Mouse (Mus musculus) neural tube, embryonic 11.5 days (tissue): ENCODE results near the gene Tshz3. TPM values are rescaled to one million over a fixed set of nuclear protein-coding genes. Genes with fewer than 3 reads are reported as not detected.

Source experiments
- ATAC-seq: fragments of 200-750 bp; cut with Nextera tagmentation; 2 replicates; pipeline ENCODE4 v1.8.0; 2017; ENCODE audit warnings: moderate number of reproducible peaks, mild to moderate bottlenecking, moderate TSS enrichment, moderate library complexity; ENCODE audit not compliant: insufficient read depth, low FRiP score, low TSS enrichment
- DNase-seq: peaks from one replicate; pipeline ENCODE4 v3.0.0-alpha.2; 2015; ENCODE audit warnings: low spot score
- H3K27ac ChIP-seq: fragments of 300-500 bp; sonication (generic); 2 replicates; pipeline ENCODE4 v1.5.1; 2014; ENCODE audit warnings: low read depth, mild to moderate bottlenecking, low read length
- H3K27me3 ChIP-seq: fragments of 300-500 bp; sonication (generic); 2 replicates; pipeline ENCODE4 v1.6.1; 2014; ENCODE audit warnings: mild to moderate bottlenecking, low read length, mixed read lengths; ENCODE audit not compliant: control insufficient read depth, insufficient read depth
- H3K36me3 ChIP-seq: fragments of 300-500 bp; sonication (generic); 2 replicates; pipeline ENCODE4 v1.6.1; 2014; ENCODE audit warnings: mild to moderate bottlenecking, low read length, moderate library complexity, mixed read lengths; ENCODE audit not compliant: control insufficient read depth, insufficient read depth
- H3K4me1 ChIP-seq: fragments of 300-500 bp; sonication (generic); 2 replicates; pipeline ENCODE4 v1.6.1; 2014; ENCODE audit warnings: low read length, mixed read lengths; ENCODE audit not compliant: control insufficient read depth, insufficient read depth
- H3K4me2 ChIP-seq: fragments of 300-500 bp; sonication (generic); 2 replicates; pipeline ENCODE4 v1.6.1; 2014; ENCODE audit warnings: low read depth, mild to moderate bottlenecking, moderate library complexity
- H3K4me3 ChIP-seq: fragments of 300-500 bp; sonication (generic); 2 replicates; pipeline ENCODE4 v1.5.1; 2014; ENCODE audit warnings: low read depth, low read length
- H3K9ac ChIP-seq: fragments of 300-500 bp; sonication (generic); 2 replicates; pipeline ENCODE4 v1.6.1; 2014; ENCODE audit warnings: mild to moderate bottlenecking, low read length
- H3K9me3 ChIP-seq: fragments of 300-500 bp; sonication (generic); 2 replicates; pipeline ENCODE4 v1.6.1; 2016; ENCODE audit warnings: low read length; ENCODE audit not compliant: control insufficient read depth
- WGBS: fragments of 180-500 bp; shearing (Covaris S2); extraction: QIAGEN DNeasy Blood & Tissue Kit; methylation state at CpG from one replicate; pipeline ENCODE4 v1.1.7; 2014; 5-methylcytosine and 5-hydroxymethylcytosine counted together
- polyA plus RNA-seq: library from polyadenylated mRNA; unstranded; fragments of >200 nt; fragmentation: Nextera tagmentation; extraction: Ambion mirVana; gene quantifications from 2 replicates; pipeline ENCODE4 v1.2.1, GENCODE M21; 2014

The Tshz3 gene
- polyA plus RNA-seq, 1 experiment from 2014 or later: 15.2 TPM

GRCm38 (mm10) chr7:36706636-36707035 is 8.7 kb downstream of the Tshz3 start:
- Histone ChIP-seq H3K36me3 (no peaks in the 10 kb centered on the region), H3K4me3 (no peak overlapping the region), H3K9ac (peak overlapping the region; percentile 10; the same call in 1 of the 2 replicates), H3K27me3 (no peaks in the 10 kb centered on the region), H3K4me1 (peaks cover 56% of the 10 kb centered on the region), H3K27ac (peak overlapping the region; percentile 67), H3K9me3 (no peaks in the 10 kb centered on the region), H3K4me2 (peak overlapping the region; percentile 14)
- DNase-seq: peak; percentile 42
- WGBS: 17% methylated on average over 9 of the region's 10 CpGs
- ATAC-seq: no peak

- Histone ChIP-seq H3K9ac (no peak overlapping the region), H3K4me1 (peaks cover 56% of the 10 kb centered on the region), H3K27ac (peak overlapping the region; percentile 84), H3K9me3 (no peaks in the 10 kb centered on the region), H3K4me3 (no peak overlapping the region), H3K27me3 (no peaks in the 10 kb centered on the region), H3K4me2 (peak overlapping the region; percentile 40), H3K36me3 (no peaks in the 10 kb centered on the region)
- ATAC-seq: peak; percentile 41; the same call in 1 of the 2 replicates
- 9% methylated on average over 10 of the region's 10 CpGs for WGBS
- peak; percentile 63 for DNase-seq
Measured at GRCm38 (mm10) chr7:36707266-36707665, 9.3 kb downstream of the Tshz3 start.

GRCm38 (mm10) chr7:36707681-36708350 is 9.9 kb downstream of the Tshz3 start:
- H3K36me3 ChIP-seq: no peaks in the 10 kb centered on the region
- peak; percentile 80 for DNase-seq
- H3K27ac ChIP-seq: peak overlapping the region; percentile 84
- H3K9me3 ChIP-seq: no peaks in the 10 kb centered on the region
- H3K9ac ChIP-seq: peak overlapping the region; percentile 44
- peak; percentile 69 for ATAC-seq
- 8% methylated on average over 17 of the region's 17 CpGs for WGBS
- no peaks in the 10 kb centered on the region for H3K27me3 ChIP-seq
- H3K4me3 ChIP-seq: peak overlapping the region; percentile 19
- H3K4me2 ChIP-seq: peak overlapping the region; percentile 40
- H3K4me1 ChIP-seq: peaks cover 54% of the 10 kb centered on the region

GRCm38 (mm10) chr7:36708823-36709222 is 10.9 kb downstream of the Tshz3 start:
- Histone ChIP-seq H3K36me3 (no peaks in the 10 kb centered on the region), H3K4me3 (no peak overlapping the region), H3K27me3 (no peaks in the 10 kb centered on the region), H3K4me1 (peaks cover 53% of the 10 kb centered on the region), H3K4me2 (peak overlapping the region; percentile 40), H3K27ac (peak overlapping the region; percentile 84), H3K9me3 (no peaks in the 10 kb centered on the region), H3K9ac (peak overlapping the region; percentile 18; the same call in 1 of the 2 replicates)
- 42% methylated on average over 3 of the region's 3 CpGs for WGBS
- DNase-seq (no peak), ATAC-seq (no peak)

GRCm38 (mm10) chr7:36709239-36709638 is 11.3 kb downstream of the Tshz3 start:
- ATAC-seq (peak; percentile 36; the same call in 1 of the 2 replicates), DNase-seq (peak; percentile 77)
- H3K27ac ChIP-seq: peak overlapping the region; percentile 84
- H3K36me3 ChIP-seq: no peaks in the 10 kb centered on the region
- H3K27me3 ChIP-seq: no peaks in the 10 kb centered on the region
- H3K4me2 ChIP-seq: peak overlapping the region; percentile 7
- 0% methylated on average over 2 of the region's 2 CpGs for WGBS
- H3K9ac ChIP-seq: peak overlapping the region; percentile 18
- H3K4me1 ChIP-seq: peaks cover 49% of the 10 kb centered on the region
- H3K9me3 ChIP-seq: no peaks in the 10 kb centered on the region
- H3K4me3 ChIP-seq: no peak overlapping the region

- H3K27ac ChIP-seq: peak overlapping the region; percentile 84
- 19% methylated on average over 12 of the region's 12 CpGs for WGBS
- ATAC-seq (0 out of 2 replicates have a peak, but pooled peaks have one; percentile 14), DNase-seq (peak; percentile 50)
- H3K4me2 ChIP-seq: no peak overlapping the region; the same call in 1 of the 2 replicates
- H3K27me3 ChIP-seq: no peaks in the 10 kb centered on the region
- H3K36me3 ChIP-seq: no peaks in the 10 kb centered on the region
- no peaks in the 10 kb centered on the region for H3K9me3 ChIP-seq
- H3K9ac ChIP-seq: no peak overlapping the region
- H3K4me1 ChIP-seq: peaks cover 49% of the 10 kb centered on the region
- H3K4me3 ChIP-seq: no peak overlapping the region
Measured at GRCm38 (mm10) chr7:36709974-36710373, 12.1 kb downstream of the Tshz3 start.

GRCm38 (mm10) chr7:36710387-36710786 is 12.5 kb downstream of the Tshz3 start:
- peak; percentile 51; the same call in 1 of the 2 replicates for ATAC-seq
- no peak overlapping the region for H3K9ac ChIP-seq

GRCm38 (mm10) chr7:36711766-36712165 is 13.8 kb downstream of the Tshz3 start:
- peaks cover 38% of the 10 kb centered on the region for H3K4me1 ChIP-seq
- H3K9ac ChIP-seq: no peak overlapping the region
- no peaks in the 10 kb centered on the region for H3K9me3 ChIP-seq
- no peaks in the 10 kb centered on the region for H3K27me3 ChIP-seq
- H3K36me3 ChIP-seq: no peaks in the 10 kb centered on the region
- WGBS: 58% methylated on average over 2 of the region's 2 CpGs
- no peak overlapping the region for H3K4me2 ChIP-seq
- H3K27ac ChIP-seq: no peak overlapping the region
- ATAC-seq: no peak
- no peak for DNase-seq
- no peak overlapping the region for H3K4me3 ChIP-seq

More at GRCm38 (mm10) chr7:36710387-36710786, 12.5 kb downstream of the Tshz3 start:
- Histone ChIP-seq H3K27me3 (no peaks in the 10 kb centered on the region), H3K9me3 (no peaks in the 10 kb centered on the region), H3K36me3 (no peaks in the 10 kb centered on the region), H3K4me3 (no peak overlapping the region), H3K27ac (peak overlapping the region; percentile 84), H3K4me2 (no peak overlapping the region), H3K4me1 (peaks cover 49% of the 10 kb centered on the region)
- 6% methylated on average over 6 of the region's 6 CpGs for WGBS
- peak; percentile 63 for DNase-seq

- H3K9me3 ChIP-seq: no peaks in the 10 kb centered on the region
- H3K27ac ChIP-seq: no peak overlapping the region
- DNase-seq (no peak), ATAC-seq (no peak)
- no peak overlapping the region for H3K9ac ChIP-seq
- no peak overlapping the region for H3K4me2 ChIP-seq
- no peak overlapping the region for H3K4me3 ChIP-seq
- H3K36me3 ChIP-seq: no peaks in the 10 kb centered on the region
- no peaks in the 10 kb centered on the region for H3K27me3 ChIP-seq
- 88% methylated on average over 7 of the region's 7 CpGs for WGBS
- H3K4me1 ChIP-seq: peaks cover 25% of the 10 kb centered on the region
Measured at GRCm38 (mm10) chr7:36714323-36714722, 16.4 kb downstream of the Tshz3 start.
